Mouse (Mus musculus) heart, postnatal 0 days (tissue): Measurements from ENCODE around the gene Dgcr8. TPM values are rescaled to one million over a fixed set of nuclear protein-coding genes. Genes with fewer than 3 reads are reported as not detected.

Experiments
- ATAC-seq: fragments of 200-750 bp; cut with Nextera tagmentation; 2 replicates; pipeline ENCODE4 v1.8.0; 2017; ENCODE audit warnings: low read depth, moderate number of reproducible peaks, moderate library complexity; ENCODE audit not compliant: insufficient read depth
- DNase-seq: peaks from one replicate; pipeline ENCODE4 v3.0.0-alpha.2; 2016; ENCODE audit warnings: low spot score
- H3K27ac ChIP-seq: fragments of 300-500 bp; sonication (generic); 2 replicates; pipeline ENCODE4 v1.5.1; 2014; ENCODE audit warnings: low read depth, mild to moderate bottlenecking
- H3K27me3 ChIP-seq: fragments of 300-500 bp; sonication (generic); 2 replicates; pipeline ENCODE4 v1.6.1; 2014; ENCODE audit warnings: low read length, mixed read lengths; ENCODE audit not compliant: control insufficient read depth, insufficient read depth
- H3K36me3 ChIP-seq: fragments of 300-500 bp; sonication (generic); replicated peaks from 2 replicates; pipeline ENCODE4 v1.6.1; 2014; ENCODE audit warnings: low read length, mixed read lengths; ENCODE audit not compliant: control insufficient read depth, insufficient read depth
- H3K4me1 ChIP-seq: fragments of 300-500 bp; sonication (generic); 2 replicates; pipeline ENCODE4 v1.6.1; 2014; ENCODE audit warnings: antibody characterized with exemption; ENCODE audit not compliant: control insufficient read depth, insufficient read depth
- H3K4me2 ChIP-seq: fragments of 300-500 bp; sonication (generic); 2 replicates; pipeline ENCODE4 v1.6.1; 2014; ENCODE audit warnings: low read depth, mild to moderate bottlenecking, low read length, moderate library complexity
- H3K4me3 ChIP-seq: fragments of 300-500 bp; sonication (generic); 2 replicates; pipeline ENCODE4 v1.5.1; 2014; ENCODE audit warnings: low read depth, low read length
- H3K9ac ChIP-seq: fragments of 300-500 bp; sonication (generic); replicated peaks from 2 replicates; pipeline ENCODE4 v1.6.1; 2014; ENCODE audit warnings: low read depth, low read length, mixed read lengths
- H3K9me3 ChIP-seq: fragments of 300-500 bp; sonication (generic); replicated peaks from 2 replicates; pipeline ENCODE4 v1.6.1; 2016; ENCODE audit warnings: low read length; ENCODE audit not compliant: control insufficient read depth
- CTCF ChIP-seq: IDR thresholded peaks from 2 replicates; pipeline ENCODE4 v1.5.1; 2016; ENCODE audit warnings: antibody characterized with exemption, control low read depth, low read depth
- EP300 ChIP-seq: IDR thresholded peaks from 2 replicates; pipeline ENCODE4 v1.6.1; 2016; ENCODE audit warnings: antibody characterized with exemption, low read depth
- WGBS: fragments of 180-500 bp; shearing (Covaris S2); extraction: QIAGEN DNeasy Blood & Tissue Kit; methylation state at CpG from one replicate; pipeline ENCODE4 v1.1.7; 2014; 5-methylcytosine and 5-hydroxymethylcytosine counted together
- polyA plus RNA-seq: library from polyadenylated mRNA; unstranded; fragments of >200 nt; fragmentation: Nextera tagmentation; extraction: Ambion mirVana; gene quantifications from 2 replicates; pipeline ENCODE4 v1.2.1, GENCODE M21; 2015
- total RNA-seq: library from RNA; depleted of rRNA; stranded (reverse); fragments of >200 nt; gene quantifications from 2 replicates; pipeline ENCODE4 v1.2.3, GENCODE M21; 2014; ENCODE audit warnings: low replicate concordance

Gene Dgcr8
- total and polyA plus RNA-seq, 2 experiments from 2014 or later, result 8.9 to 23.5 TPM

- peaks cover 16% of the 10 kb centered on the region for H3K36me3 ChIP-seq
- no peaks in the 10 kb centered on the region for H3K27me3 ChIP-seq
- H3K27ac ChIP-seq, result peak overlapping the region; percentile 86
- TF ChIP-seq EP300 (no peak), CTCF (no peak)
- DNase-seq (peak; percentile 53), ATAC-seq (peak; percentile 84)
- H3K4me3 ChIP-seq, result peak overlapping the region; percentile 94
- H3K9ac ChIP-seq, result peak overlapping the region; percentile 92
- H3K9me3 ChIP-seq, result no peaks in the 10 kb centered on the region
- H3K4me2 ChIP-seq, result peak overlapping the region; percentile 84
- WGBS, result 1% methylated on average over 28 of the region's 31 CpGs
- H3K4me1 ChIP-seq, result peaks cover 20% of the 10 kb centered on the region
These were observed 425 bp downstream of the Dgcr8 start for GRCm38 (mm10) chr16:18288581-18289061.

- no peaks in the 10 kb centered on the region for H3K9me3 ChIP-seq
- H3K9ac ChIP-seq, result peak overlapping the region; percentile 92
- H3K4me3 ChIP-seq, result peak overlapping the region; percentile 94
- peak overlapping the region; percentile 84 for H3K4me2 ChIP-seq
- H3K27ac ChIP-seq, result peak overlapping the region; percentile 86
- ATAC-seq, result no peak
- peaks cover 20% of the 10 kb centered on the region for H3K4me1 ChIP-seq
- peaks cover 20% of the 10 kb centered on the region for H3K36me3 ChIP-seq
- DNase-seq, result no peak
- no peak for TF ChIP-seq CTCF
- TF ChIP-seq EP300, result no peak
- 0% methylated on average over 4 of the region's 4 CpGs for WGBS
- no peaks in the 10 kb centered on the region for H3K27me3 ChIP-seq
These were observed 880 bp downstream of the Dgcr8 start for GRCm38 (mm10) chr16:18288166-18288565.

DNA sequence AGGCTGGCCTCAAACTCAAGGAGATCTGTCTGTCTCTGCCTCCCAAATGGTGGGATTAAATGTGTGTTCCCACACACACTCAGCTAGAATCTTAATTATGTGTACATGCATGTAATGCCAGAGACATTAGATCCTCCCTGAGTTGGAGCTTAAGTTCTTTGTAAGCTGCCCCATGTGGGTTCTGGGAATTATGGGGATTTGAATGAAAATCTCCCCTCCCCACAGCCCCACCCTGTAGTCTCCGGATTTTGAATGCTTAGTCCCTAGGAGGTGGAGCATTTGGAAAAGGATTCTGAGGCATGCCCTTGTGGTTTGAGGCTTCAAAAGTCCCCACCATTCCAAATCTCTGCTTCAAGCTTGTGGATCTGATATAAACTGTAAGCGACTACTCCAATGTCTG, 13.9 kb downstream of the Dgcr8 start:
- no peaks in the 10 kb centered on the region for H3K4me1 ChIP-seq
- WGBS, result 80% methylated on average over 2 of the region's 2 CpGs
- H3K27me3 ChIP-seq, result no peaks in the 10 kb centered on the region
- H3K4me3 ChIP-seq, result no peak overlapping the region
- no peak for DNase-seq
- H3K9ac ChIP-seq, result no peak overlapping the region
- H3K4me2 ChIP-seq, result no peak overlapping the region
- ATAC-seq, result no peak
- H3K27ac ChIP-seq, result no peak overlapping the region
- no peak for TF ChIP-seq EP300
- no peak for TF ChIP-seq CTCF
- H3K9me3 ChIP-seq, result no peaks in the 10 kb centered on the region
- H3K36me3 ChIP-seq, result peaks cover 93% of the 10 kb centered on the region

GRCm38 (mm10) chr16:18268182-18268581, 20.9 kb downstream of the Dgcr8 start:
- Histone ChIP-seq H3K4me3 (no peak overlapping the region), H3K36me3 (peaks cover 83% of the 10 kb centered on the region), H3K4me2 (no peak overlapping the region), H3K27me3 (no peaks in the 10 kb centered on the region), H3K4me1 (no peaks in the 10 kb centered on the region), H3K27ac (no peak overlapping the region), H3K9ac (no peak overlapping the region), H3K9me3 (no peaks in the 10 kb centered on the region)
- TF ChIP-seq CTCF, result peak; percentile 40
- TF ChIP-seq EP300, result no peak
- DNase-seq, result no peak
- ATAC-seq, result no peak
- WGBS, result 88% methylated on average over 5 of the region's 5 CpGs

DNA sequence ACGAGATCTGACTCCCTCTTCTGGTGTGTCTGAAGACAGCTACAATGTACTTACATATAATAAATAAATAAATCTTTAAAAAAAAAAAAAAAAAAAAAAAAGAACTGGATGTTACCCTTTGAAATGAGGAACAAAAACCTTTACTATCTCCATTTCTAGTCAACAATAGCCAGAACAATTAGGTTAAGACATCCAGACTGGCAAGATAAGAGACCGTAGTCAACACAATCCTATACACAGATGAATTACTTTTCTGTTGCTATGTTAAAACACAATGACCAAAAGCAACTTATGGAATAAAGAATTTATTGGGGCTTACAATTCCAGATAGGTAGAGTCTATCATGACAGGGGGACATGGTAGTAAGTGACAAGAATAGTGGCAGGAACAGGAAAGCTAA, 24.0 kb downstream of the Dgcr8 start:
- no peaks in the 10 kb centered on the region for H3K27me3 ChIP-seq
- peaks cover 76% of the 10 kb centered on the region for H3K36me3 ChIP-seq
- WGBS, result 96% methylated on average over 1 of the region's 2 CpGs
- ATAC-seq, result no peak
- no peaks in the 10 kb centered on the region for H3K9me3 ChIP-seq
- no peak for DNase-seq
- H3K4me3 ChIP-seq, result no peak overlapping the region
- no peak for TF ChIP-seq EP300
- no peak for TF ChIP-seq CTCF
- H3K4me1 ChIP-seq, result no peaks in the 10 kb centered on the region
- no peak overlapping the region for H3K9ac ChIP-seq
- no peak overlapping the region for H3K27ac ChIP-seq
- no peak overlapping the region for H3K4me2 ChIP-seq

DNA sequence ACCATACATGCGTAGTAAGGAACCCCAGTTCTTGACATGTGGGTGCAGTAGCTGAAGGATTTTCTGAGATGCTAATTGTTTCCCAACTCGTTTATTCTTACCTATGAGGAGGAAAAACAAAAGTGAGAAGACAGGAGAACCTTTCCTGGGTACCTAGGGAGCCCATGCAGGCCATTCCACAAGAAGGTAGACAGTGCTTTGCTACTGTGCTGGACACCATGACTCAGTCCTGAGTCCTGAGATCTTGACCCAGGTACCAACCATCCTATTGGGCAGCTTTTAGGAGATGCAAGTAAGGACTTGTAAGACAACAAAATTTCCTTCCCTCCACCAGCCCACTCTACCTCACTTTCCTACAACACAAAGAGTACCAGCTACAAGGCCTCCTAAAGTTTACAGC, 30.8 kb downstream of the Dgcr8 start, which contains the start of gene Gm49776:
Gene Gm49776 (minus strand): TSS at position 101 of the 400 bp plus-strand sequence.
- H3K36me3 ChIP-seq, result peaks cover 88% of the 10 kb centered on the region
- 92% methylated on average over 2 of the region's 2 CpGs for WGBS

More for the DNA sequence above, 30.8 kb downstream of the Dgcr8 start, which contains the start of gene Gm49776:
- ATAC-seq (no peak), DNase-seq (no peak)
- TF ChIP-seq EP300, result no peak
- no peak for TF ChIP-seq CTCF
- H3K9ac ChIP-seq, result no peak within 1 kb of the TSS
- no peaks in the 10 kb centered on the region for H3K27me3 ChIP-seq
- H3K27ac ChIP-seq, result no peak within 1 kb of the TSS
- H3K4me1 ChIP-seq, result no peaks in the 10 kb centered on the region
- no peak within 1 kb of the TSS for H3K4me2 ChIP-seq
- no peak within 1 kb of the TSS for H3K4me3 ChIP-seq
- H3K9me3 ChIP-seq, result no peaks in the 10 kb centered on the region
